Mouse (Mus musculus) MEL (cell line): ENCODE measurements around the gene Acbd7. TPM values are rescaled to one million over a fixed set of nuclear protein-coding genes. Genes with fewer than 3 reads are reported as not detected.

ENCODE experiments used
- DNase-seq: peaks from one replicate; pipeline ENCODE4 v3.0.0; 2011; ENCODE audit warnings: low read depth, low spot score
- H3K27ac ChIP-seq: 2 replicates; pipeline ENCODE4 v1.5.1; 2012; ENCODE audit warnings: low read depth, mild to moderate bottlenecking, control low read depth, low read length, moderate library complexity; ENCODE audit not compliant: control insufficient read depth
- H3K27me3 ChIP-seq, 2 experiments: fragments of 150-350 bp in 1 of 2; sonication (generic) in 1 of 2; 2 replicates each; pipeline ENCODE4 v1.6.1; 2012; ENCODE audit warnings: low read length in 2 of 2, mild to moderate bottlenecking in 2 of 2, improper control_type of control experiment in 1 of 2, moderate library complexity in 1 of 2; ENCODE audit not compliant: insufficient read depth in 2 of 2, control insufficient read depth in 1 of 2
- H3K36me3 ChIP-seq, 2 experiments: 2 replicates each; pipeline ENCODE4 v1.6.1; 2012 to 2014; ENCODE audit warnings: low read length in 2 of 2, improper control_type of control experiment in 1 of 2, inconsistent platforms in 1 of 2, mild to moderate bottlenecking in 1 of 2; ENCODE audit not compliant: insufficient read depth in 2 of 2, control insufficient read depth in 1 of 2
- H3K4me1 ChIP-seq, 2 experiments: fragments of 150-350 bp in 1 of 2; sonication (generic) in 1 of 2; 2 replicates each; pipeline ENCODE4 v1.6.1; 2012; ENCODE audit warnings: low read length in 2 of 2, improper control_type of control experiment in 1 of 2, mild to moderate bottlenecking in 1 of 2; ENCODE audit not compliant: insufficient read depth in 2 of 2, control insufficient read depth in 1 of 2
- H3K4me3 ChIP-seq, 2 experiments: fragments of 150-350 bp in 1 of 2; sonication (generic) in 1 of 2; 2 replicates each; pipeline ENCODE4 v1.5.1; 2012; ENCODE audit warnings: low read depth in 2 of 2, low read length in 2 of 2, mild to moderate bottlenecking in 2 of 2, moderate library complexity in 2 of 2, control low read depth in 1 of 2, improper control_type of control experiment in 1 of 2; ENCODE audit not compliant: control insufficient read depth in 1 of 2, insufficient read depth in 1 of 2
- H3K79me2 ChIP-seq: 2 replicates; pipeline ENCODE4 v1.6.1; 2012; ENCODE audit warnings: mild to moderate bottlenecking, low read length, moderate library complexity; ENCODE audit not compliant: control insufficient read depth, poor library complexity, insufficient read depth
- H3K9ac ChIP-seq: 2 replicates; pipeline ENCODE4 v1.6.1; 2012; ENCODE audit warnings: low read depth, mild to moderate bottlenecking, control low read depth, low read length, moderate library complexity; ENCODE audit not compliant: control insufficient read depth, poor library complexity, severe bottlenecking
- H3K9me3 ChIP-seq: fragments of 150-350 bp; sonication (generic); replicated peaks from 2 replicates; pipeline ENCODE4 v1.6.1; 2012; ENCODE audit warnings: mild to moderate bottlenecking, low read length, improper control_type of control experiment, moderate library complexity; ENCODE audit not compliant: insufficient read depth
- BHLHE40 ChIP-seq: IDR thresholded peaks from 2 replicates; pipeline ENCODE4 v1.6.1; 2012; ENCODE audit warnings: low read depth, mild to moderate bottlenecking, inconsistent platforms, low read length, improper control_type of control experiment, borderline replicate concordance
- CTCF ChIP-seq, 3 experiments: IDR thresholded peaks in 2 of 3; conservative IDR thresholded peaks in 1 of 3; 2 replicates each; pipeline ENCODE4 v1.5.1; 2011 to 2012; ENCODE audit warnings: low read length in 3 of 3, low read depth in 2 of 3, mild to moderate bottlenecking in 2 of 3, improper control_type of control experiment in 1 of 3, inconsistent platforms in 1 of 3, mixed read lengths in 1 of 3, moderate library complexity in 1 of 3; ENCODE audit not compliant: control insufficient read depth in 1 of 3, insufficient read depth in 1 of 3, poor library complexity in 1 of 3, severe bottlenecking in 1 of 3
- ELF1 ChIP-seq: IDR thresholded peaks from 2 replicates; pipeline ENCODE4 v1.6.1; 2014; ENCODE audit warnings: low read depth, mild to moderate bottlenecking, inconsistent platforms, low read length, improper control_type of control experiment, moderate library complexity
- EP300 ChIP-seq, 2 experiments: IDR thresholded peaks; 2 replicates each; pipeline ENCODE4 v1.6.1; 2011; ENCODE audit warnings: improper control_type of control experiment in 2 of 2, low read length in 2 of 2, low read depth in 1 of 2, mild to moderate bottlenecking in 1 of 2
- ETS1 ChIP-seq: IDR thresholded peaks from 2 replicates; pipeline ENCODE4 v1.6.1; 2012; ENCODE audit warnings: low read depth, mild to moderate bottlenecking, inconsistent platforms, low read length, improper control_type of control experiment, moderate library complexity
- JUND ChIP-seq: IDR thresholded peaks from 2 replicates; pipeline ENCODE4 v1.6.1; 2011; ENCODE audit warnings: low read depth, mild to moderate bottlenecking, improper control_type of control experiment, low read length
- KAT2A ChIP-seq: conservative IDR thresholded peaks from 2 replicates; pipeline ENCODE4 v1.6.1; 2012; ENCODE audit warnings: low read depth, low read length, improper control_type of control experiment, inconsistent platforms
- MAFK ChIP-seq: IDR thresholded peaks from 2 replicates; pipeline ENCODE4 v1.6.1; 2011; ENCODE audit warnings: low read depth, mild to moderate bottlenecking, low read length, improper control_type of control experiment, borderline replicate concordance
- MAX ChIP-seq: IDR thresholded peaks from 2 replicates; pipeline ENCODE4 v1.6.1; 2011; ENCODE audit warnings: low read length, improper control_type of control experiment
- MAZ ChIP-seq: IDR thresholded peaks from 2 replicates; pipeline ENCODE4 v1.6.1; 2012; ENCODE audit warnings: low read depth, mild to moderate bottlenecking, inconsistent platforms, low read length, improper control_type of control experiment
- MEF2A ChIP-seq: IDR thresholded peaks from 2 replicates; pipeline ENCODE4 v1.6.1; 2014; ENCODE audit warnings: low read depth, mild to moderate bottlenecking, inconsistent platforms, low read length, improper control_type of control experiment; ENCODE audit not compliant: poor library complexity, insufficient replicate concordance, severe bottlenecking; ENCODE audit errors: extremely low read depth
- NELFE ChIP-seq: IDR thresholded peaks from 2 replicates; pipeline ENCODE4 v1.6.1; 2011; ENCODE audit warnings: low read depth, low read length, improper control_type of control experiment
- SIN3A ChIP-seq: IDR thresholded peaks from 2 replicates; pipeline ENCODE4 v1.6.1; 2012; ENCODE audit warnings: low read length, improper control_type of control experiment, inconsistent platforms
- SMC3 ChIP-seq: IDR thresholded peaks from 2 replicates; pipeline ENCODE4 v1.6.1; 2011; ENCODE audit warnings: low read depth, low read length, improper control_type of control experiment
- TAL1 ChIP-seq: IDR thresholded peaks from 2 replicates; pipeline ENCODE4 v1.6.1; 2012; ENCODE audit warnings: mild to moderate bottlenecking, inconsistent platforms, low read length, moderate library complexity, mixed read lengths
- TBP ChIP-seq: IDR thresholded peaks from 2 replicates; pipeline ENCODE4 v1.8.0; 2011; ENCODE audit warnings: low read depth, low read length, improper control_type of control experiment
- TCF12 ChIP-seq: IDR thresholded peaks from 2 replicates; pipeline ENCODE4 v1.6.1; 2014; ENCODE audit warnings: low read depth, mild to moderate bottlenecking, inconsistent platforms, low read length, improper control_type of control experiment, moderate library complexity
- USF1 ChIP-seq: IDR thresholded peaks from 2 replicates; pipeline ENCODE4 v1.6.1; 2014; ENCODE audit warnings: low read depth, mild to moderate bottlenecking, inconsistent platforms, low read length, improper control_type of control experiment, moderate library complexity
- ZC3H11A ChIP-seq: IDR thresholded peaks from 2 replicates; pipeline ENCODE4 v1.6.1; 2012; ENCODE audit warnings: low read depth, mild to moderate bottlenecking, inconsistent platforms, low read length, improper control_type of control experiment
- ZMIZ1 ChIP-seq: IDR thresholded peaks from 2 replicates; pipeline ENCODE4 v1.6.1; 2012; ENCODE audit warnings: low read depth, mild to moderate bottlenecking, inconsistent platforms, low read length, improper control_type of control experiment, moderate library complexity
- ZNF384 ChIP-seq: IDR thresholded peaks from 2 replicates; pipeline ENCODE4 v1.6.1; 2012; ENCODE audit warnings: low read depth, mild to moderate bottlenecking, inconsistent platforms, low read length, improper control_type of control experiment
- polyA plus RNA-seq, 2 experiments: library from polyadenylated mRNA; stranded (reverse) in 1 of 2; unstranded in 1 of 2; fragments of >175 nt in 1 of 2; fragments of >200 nt in 1 of 2; gene quantifications; 2 replicates each; pipeline versions ENCODE4 v1.2.1 to v1.2.4; 2012; ENCODE audit warnings: low replicate concordance in 2 of 2, low read depth in 1 of 2; ENCODE audit not compliant: insufficient read length in 2 of 2, insufficient read depth in 1 of 2, missing spikeins in 1 of 2
- total RNA-seq: library from RNA; depleted of rRNA; stranded (reverse); fragments of 300-350 nt; gene quantifications from 2 replicates; pipeline ENCODE4 v1.2.3, GENCODE M21; 2012

Acbd7 gene
- total and polyA plus RNA-seq, 3 experiments = 2.9 to 3.7 TPM; not detected in 1

DNA sequence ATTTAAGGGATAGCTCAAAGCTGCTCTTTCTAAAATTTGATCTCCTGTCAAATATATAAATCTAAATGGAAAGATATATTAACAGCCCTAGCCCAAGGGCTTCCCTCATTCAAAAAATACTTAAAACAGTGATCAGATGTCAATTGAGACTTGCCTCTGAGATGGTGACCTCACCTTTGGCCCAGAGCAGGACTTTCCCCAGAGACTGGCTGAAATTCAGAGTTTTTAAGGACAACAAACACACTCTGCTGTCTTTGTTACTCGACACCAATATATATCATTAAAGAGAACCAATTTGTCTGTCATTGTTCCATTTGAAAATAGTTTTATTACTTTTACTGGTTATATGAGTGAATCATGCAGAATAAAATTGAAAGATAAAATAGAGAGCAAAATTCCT lies 46.4 kb upstream of the Acbd7 start:
- Histone ChIP-seq H3K36me3 (peaks cover 0 to 24% of the 10 kb centered on the region in 2 experiments), H3K9ac (no peak overlapping the region), H3K4me3 (no peak overlapping the region), H3K27ac (no peak overlapping the region), H3K79me2 (peaks cover 42% of the 10 kb centered on the region), H3K4me1 (peaks cover 3 to 17% of the 10 kb centered on the region in 2 experiments; a peak in 3 of 4 replicates), H3K9me3 (no peaks in the 10 kb centered on the region), H3K27me3 (no peaks in the 10 kb centered on the region)
- TF ChIP-seq ETS1 (no peak), JUND (no peak), SIN3A (no peak), MAX (no peak), MEF2A (no peak), TBP (no peak)
- no peak for DNase-seq

DNA sequence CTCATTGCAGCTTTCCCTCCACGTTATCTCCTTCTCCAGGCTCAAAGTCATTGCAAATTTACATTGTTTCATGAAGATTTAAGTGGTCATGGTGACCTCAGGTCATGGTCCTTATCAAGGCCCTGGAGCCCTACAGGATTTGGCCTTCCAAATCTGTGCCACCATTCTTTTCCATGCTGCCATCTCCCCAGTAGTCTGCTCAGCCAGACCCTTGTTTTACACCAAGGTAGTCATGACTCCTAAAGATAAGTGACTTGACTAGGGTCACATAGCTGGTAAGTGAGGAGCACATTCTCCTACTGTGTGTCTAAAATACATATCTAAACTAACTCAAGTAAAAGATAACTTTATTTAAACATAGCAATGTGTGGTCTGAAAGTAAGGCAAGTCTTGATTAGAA lies 43.8 kb upstream of the Acbd7 start:
- Histone ChIP-seq H3K9me3 (no peaks in the 10 kb centered on the region), H3K36me3 (peaks cover 0 to 8% of the 10 kb centered on the region in 2 experiments), H3K27ac (no peak overlapping the region), H3K4me1 (peaks cover 0 to under 1% of the 10 kb centered on the region in 2 experiments; a peak in 2 of 4 replicates), H3K27me3 (no peaks in the 10 kb centered on the region), H3K4me3 (no peak overlapping the region)
- DNase-seq = no peak
- TF ChIP-seq MAFK (no peak), JUND (no peak), BHLHE40 (no peak), USF1 (no peak), SMC3 (no peak), MAX (no peak), NELFE (no peak), TCF12 (no peak), ZC3H11A (no peak), EP300 (IDR thresholded peaks at IDR 0.05; ENCODE audit: low read depth in 1 of 2, low read length in 2 of 2) (no peak), MEF2A (no peak), ZMIZ1 (no peak), MAZ (no peak), CTCF (IDR thresholded peaks at IDR 0.05 in 2 of 3, conservative IDR thresholded peaks at IDR 0.05 in 1 of 3; ENCODE audit: control insufficient read depth in 1 of 3, insufficient read depth in 1 of 3, low read depth in 2 of 3, low read length in 3 of 3, poor library complexity in 1 of 3, severe bottlenecking in 1 of 3) (no peak), TAL1 (no peak), ELF1 (no peak), SIN3A (no peak), KAT2A (no peak), ZNF384 (no peak)
- TF ChIP-seq, all 39 proteins: peak for 0
- peaks cover 52% of the 10 kb centered on the region for H3K79me2 ChIP-seq
- no peak overlapping the region for H3K9ac ChIP-seq
